Mouse (Mus musculus) MEL (cell line): ENCODE results near the gene Fam155a.

Experiments
- CHD2 ChIP-seq: IDR thresholded peaks from 2 replicates; pipeline ENCODE4 v1.6.1; 2011; ENCODE audit warnings: low read length, improper control_type of control experiment
- CTCF ChIP-seq, 3 experiments: IDR thresholded peaks in 2 of 3; conservative IDR thresholded peaks in 1 of 3; 2 replicates each; pipeline ENCODE4 v1.5.1; 2011 to 2012; ENCODE audit warnings: low read length in 3 of 3, low read depth in 2 of 3, mild to moderate bottlenecking in 2 of 3, improper control_type of control experiment in 1 of 3, inconsistent platforms in 1 of 3, mixed read lengths in 1 of 3, moderate library complexity in 1 of 3; ENCODE audit not compliant: control insufficient read depth in 1 of 3, insufficient read depth in 1 of 3, poor library complexity in 1 of 3, severe bottlenecking in 1 of 3
- EP300 ChIP-seq, 2 experiments: IDR thresholded peaks; 2 replicates each; pipeline ENCODE4 v1.6.1; 2011; ENCODE audit warnings: improper control_type of control experiment in 2 of 2, low read length in 2 of 2, low read depth in 1 of 2, mild to moderate bottlenecking in 1 of 2
- MAZ ChIP-seq: IDR thresholded peaks from 2 replicates; pipeline ENCODE4 v1.6.1; 2012; ENCODE audit warnings: low read depth, mild to moderate bottlenecking, inconsistent platforms, low read length, improper control_type of control experiment
- MYB ChIP-seq: IDR thresholded peaks from 2 replicates; pipeline ENCODE4 v1.6.1; 2011; ENCODE audit warnings: mild to moderate bottlenecking, low read depth, low read length, improper control_type of control experiment
- USF1 ChIP-seq: IDR thresholded peaks from 2 replicates; pipeline ENCODE4 v1.6.1; 2014; ENCODE audit warnings: low read depth, mild to moderate bottlenecking, inconsistent platforms, low read length, improper control_type of control experiment, moderate library complexity

DNA sequence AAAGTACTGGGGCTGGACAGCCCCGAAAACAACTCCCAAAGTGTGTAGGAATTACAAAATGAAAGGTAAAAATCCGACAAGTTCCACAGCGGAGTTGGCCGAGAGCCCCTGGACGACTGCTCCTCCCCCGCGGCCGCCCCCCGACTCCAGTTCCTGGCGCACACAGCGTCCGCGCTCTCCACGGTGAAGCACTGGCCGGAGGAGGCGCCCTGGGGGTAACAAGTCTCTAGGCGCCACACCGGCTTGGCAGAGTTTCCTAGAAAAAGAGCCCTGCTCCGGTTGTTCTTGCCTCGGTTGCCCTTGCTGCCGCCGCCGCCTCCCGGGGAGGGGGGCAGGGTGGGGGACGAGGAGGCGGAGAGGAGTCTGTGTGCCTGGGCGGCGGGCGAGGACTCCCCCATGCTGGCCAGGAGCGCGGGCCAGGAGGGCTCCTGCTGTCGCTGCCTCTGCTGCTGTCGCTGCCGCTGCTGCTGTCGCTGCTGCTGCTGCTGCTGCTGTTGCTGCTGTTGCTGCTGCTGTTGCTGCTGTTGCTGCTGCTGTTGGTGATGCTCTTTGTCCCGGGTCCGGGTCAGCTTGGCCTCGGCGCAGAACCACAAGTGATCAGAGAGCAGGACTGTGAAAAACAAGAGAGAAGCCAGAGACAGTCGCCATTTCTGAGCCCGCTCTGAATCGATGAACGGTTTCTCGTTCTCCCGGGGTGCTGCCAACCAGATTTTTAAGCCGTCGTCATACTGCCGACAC lies 531 bp downstream of the Fam155a start:
- TF ChIP-seq USF1 (no peak), CTCF (IDR thresholded peaks at IDR 0.05 in 2 of 3, conservative IDR thresholded peaks at IDR 0.05 in 1 of 3; ENCODE audit: control insufficient read depth in 1 of 3, insufficient read depth in 1 of 3, low read depth in 2 of 3, low read length in 3 of 3, poor library complexity in 1 of 3, severe bottlenecking in 1 of 3) (no peak), EP300 (IDR thresholded peaks at IDR 0.05; ENCODE audit: low read depth in 1 of 2, low read length in 2 of 2) (no peak), MAZ (no peak), CHD2 (no peak), MYB (no peak)
